Mouse (Mus musculus) gastrocnemius, postnatal 4 days (tissue): ENCODE data around the gene Abhd17c. TPM values are rescaled to one million over a fixed set of nuclear protein-coding genes. Genes with fewer than 3 reads are reported as not detected.

Experiments
- DNase-seq, 2 experiments: peaks; one replicate each; pipeline ENCODE4 v3.0.0; 2021 to 2022; ENCODE audit warnings: low spot score in 2 of 2, mixed read lengths in 2 of 2
- total RNA-seq, 2 experiments: library from RNA; stranded (reverse); gene quantifications; 2 replicates each; pipeline ENCODE4 v1.2.3; 2021

Gene Abhd17c
- total RNA-seq, 2 experiments from 2014 or later: 17.2 to 18.2 TPM

DNA sequence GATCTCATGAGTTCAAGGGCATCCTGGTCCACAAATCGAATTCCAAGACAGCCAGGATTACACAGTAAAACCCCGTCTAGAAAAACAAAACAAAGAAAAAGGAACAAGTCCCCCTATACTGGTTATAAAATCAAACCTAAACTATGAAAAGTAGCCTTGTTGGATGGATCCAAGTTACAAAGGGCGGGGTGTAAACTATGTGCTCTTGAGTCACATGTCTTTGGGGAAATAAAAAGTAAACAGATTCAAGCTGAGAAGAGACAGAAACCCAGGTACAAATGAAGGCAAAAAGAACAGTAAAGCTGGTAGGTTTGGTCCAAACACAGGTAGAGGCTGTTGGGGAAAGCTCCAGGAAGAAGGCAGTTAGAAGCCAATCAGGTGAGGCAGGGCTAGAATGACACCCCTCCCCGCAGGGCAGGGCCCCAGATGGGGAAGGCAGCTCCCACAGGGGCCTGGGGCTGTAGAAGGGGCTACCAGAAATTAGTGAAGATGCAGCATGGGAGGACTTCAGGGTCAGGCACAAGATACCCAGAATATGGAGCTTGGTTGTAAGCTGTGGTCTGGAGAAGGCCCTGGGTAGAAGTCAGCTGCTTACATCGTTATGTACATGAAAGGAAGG is 31.4 kb downstream of the Abhd17c start:
- DNase-seq: no peak

DNA sequence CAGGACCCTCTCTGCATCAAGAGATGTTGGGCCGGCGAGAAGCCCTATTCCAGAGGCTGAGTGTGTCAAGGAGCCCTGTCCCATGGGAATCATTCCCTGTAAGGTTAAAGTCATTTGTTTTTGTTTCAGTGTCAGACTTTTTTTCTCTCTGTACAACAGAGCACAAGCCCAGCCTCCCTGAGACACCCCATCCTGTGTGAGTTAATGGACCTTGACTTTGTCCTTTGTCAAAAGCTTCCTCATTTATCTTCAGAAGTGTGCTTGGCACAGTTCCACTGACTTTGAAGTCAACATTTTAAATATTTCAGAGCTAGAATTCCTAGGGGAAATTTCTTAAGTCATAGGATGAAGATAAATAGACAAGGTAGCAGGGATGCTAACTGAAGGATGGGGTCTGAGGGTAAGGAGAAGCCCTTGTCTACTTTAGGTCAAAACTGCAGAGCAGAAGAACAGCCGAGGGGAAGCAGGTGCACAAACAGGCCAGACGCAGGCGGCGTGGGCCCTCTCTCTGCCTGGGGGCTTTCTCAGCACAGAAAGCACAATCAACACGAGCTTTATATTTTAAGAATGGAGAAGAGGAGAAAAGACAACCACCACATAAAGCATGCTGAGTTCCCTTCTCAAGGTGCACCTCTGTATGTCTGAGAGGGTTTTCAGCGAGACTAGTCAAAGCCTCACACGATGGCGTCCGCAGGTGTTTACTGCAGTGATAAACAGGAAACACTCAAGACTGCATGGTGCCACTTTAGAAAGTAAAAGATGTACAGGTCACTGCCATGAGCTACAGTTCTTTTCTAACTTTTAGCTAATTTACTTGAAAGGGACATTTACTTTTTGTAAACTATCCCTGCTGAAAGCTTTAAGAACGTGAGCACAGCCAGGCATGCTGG is 32.2 kb downstream of the Abhd17c start:
- no peak for DNase-seq

DNA sequence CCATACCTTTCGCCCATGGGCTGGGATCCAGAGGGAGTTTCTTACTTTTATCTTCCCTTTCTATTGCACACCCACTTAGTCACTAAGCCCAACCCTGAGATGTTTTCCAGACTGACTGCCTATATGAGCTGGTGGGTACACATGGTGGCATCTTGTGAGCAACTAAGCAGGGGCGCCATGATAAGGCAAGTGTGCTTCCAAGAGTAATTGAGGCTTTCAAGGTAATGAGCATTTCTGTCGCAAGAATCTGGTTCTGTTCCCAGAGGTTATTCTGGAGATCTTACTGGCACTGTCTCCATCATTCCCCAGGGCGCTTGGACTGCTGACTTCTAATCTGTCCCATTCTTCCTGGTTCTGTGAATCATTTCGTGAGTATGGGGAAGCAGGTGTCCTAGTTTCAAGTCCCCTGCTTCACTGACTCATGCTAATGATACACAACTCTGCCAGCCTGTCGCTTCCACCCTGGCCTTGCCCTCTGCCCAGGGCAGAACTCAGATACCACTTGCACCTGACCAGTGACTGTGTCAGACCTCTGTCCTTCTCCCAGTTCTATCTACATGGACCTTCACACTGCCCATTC is 34.1 kb downstream of the Abhd17c start:
- DNase-seq: no peak

DNA sequence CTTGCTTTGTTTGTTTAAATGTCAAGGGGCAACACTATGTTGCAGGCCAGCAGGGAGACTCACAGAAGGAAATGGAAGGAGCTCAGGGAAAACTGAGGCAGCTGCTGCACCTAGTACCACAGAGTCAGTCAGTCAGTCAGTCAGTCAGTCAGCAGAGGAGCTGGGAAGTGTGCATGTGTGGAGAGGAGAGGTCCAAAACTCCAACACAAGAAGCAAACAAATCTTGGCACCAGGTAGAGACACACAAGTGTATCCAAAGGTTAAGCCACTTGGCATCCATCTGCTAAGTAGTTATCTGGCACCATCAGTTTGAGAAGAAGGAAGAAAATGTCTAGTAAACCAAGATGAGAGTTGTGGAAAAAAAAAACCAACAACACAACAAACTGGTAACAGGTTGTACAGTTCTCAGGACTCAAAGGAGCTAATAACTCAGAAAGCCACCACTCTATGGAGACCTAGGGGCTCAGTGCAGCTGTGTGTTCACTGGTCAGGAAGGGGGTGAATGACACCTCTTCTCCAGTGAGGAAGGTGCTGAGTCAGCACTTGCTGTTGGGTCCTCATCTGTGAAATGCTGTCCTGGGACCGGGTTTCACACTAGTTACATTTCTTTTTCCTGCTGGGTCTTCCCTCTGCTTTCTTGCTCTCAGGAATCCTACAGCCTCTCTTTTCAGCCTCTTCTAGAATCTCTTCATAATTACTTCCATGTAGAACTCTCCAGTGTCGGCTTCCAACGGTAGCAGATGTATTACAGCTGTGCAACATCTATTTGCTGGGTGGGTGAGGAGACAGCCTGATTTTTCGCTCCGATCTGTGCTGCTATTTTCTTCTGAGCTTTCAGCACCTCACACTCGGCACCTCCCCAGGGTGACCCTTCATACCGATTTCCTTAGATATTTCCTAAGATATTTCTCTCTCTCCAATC is 34.8 kb downstream of the Abhd17c start:
- no peak for DNase-seq

DNA sequence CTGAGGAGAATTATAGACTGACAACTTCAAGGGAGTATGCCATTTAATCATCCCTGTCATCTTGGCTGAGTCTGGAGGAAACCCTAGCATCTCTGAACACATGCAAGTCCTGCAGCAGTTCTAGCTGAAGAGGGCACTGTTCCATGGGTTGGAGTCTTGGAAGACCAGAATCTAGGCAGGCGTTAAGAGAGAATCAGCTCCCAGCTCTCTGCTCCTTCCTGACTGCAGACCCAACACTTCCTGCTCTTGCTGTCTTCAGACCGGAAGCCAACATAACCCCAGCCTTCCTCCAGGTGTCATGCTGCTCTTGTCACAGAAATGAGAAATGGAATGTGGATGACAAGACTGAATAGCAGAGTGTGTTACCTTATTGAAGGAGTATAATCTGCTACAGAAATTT is 36.3 kb downstream of the Abhd17c start:
- DNase-seq: no peak

DNA sequence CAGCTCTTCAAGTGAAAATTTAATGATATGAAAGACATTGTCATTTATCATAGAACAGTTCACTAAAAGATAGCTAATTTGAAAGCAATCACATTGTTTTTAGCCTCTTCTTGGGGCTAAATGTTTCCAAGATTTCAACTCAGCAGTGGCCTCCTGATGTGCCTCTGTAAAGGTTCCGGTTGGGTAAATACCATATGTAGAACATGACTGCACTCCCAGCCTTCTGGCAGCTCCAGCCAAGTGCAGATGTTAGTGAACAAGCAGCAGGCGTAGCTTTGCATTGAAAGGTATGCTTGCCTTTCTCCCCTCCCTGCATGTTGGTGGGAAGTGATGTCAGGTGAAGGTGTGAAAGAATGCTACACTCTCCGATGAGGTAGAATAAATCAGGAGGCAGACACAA is 36.9 kb downstream of the Abhd17c start:
- no peak for DNase-seq

DNA sequence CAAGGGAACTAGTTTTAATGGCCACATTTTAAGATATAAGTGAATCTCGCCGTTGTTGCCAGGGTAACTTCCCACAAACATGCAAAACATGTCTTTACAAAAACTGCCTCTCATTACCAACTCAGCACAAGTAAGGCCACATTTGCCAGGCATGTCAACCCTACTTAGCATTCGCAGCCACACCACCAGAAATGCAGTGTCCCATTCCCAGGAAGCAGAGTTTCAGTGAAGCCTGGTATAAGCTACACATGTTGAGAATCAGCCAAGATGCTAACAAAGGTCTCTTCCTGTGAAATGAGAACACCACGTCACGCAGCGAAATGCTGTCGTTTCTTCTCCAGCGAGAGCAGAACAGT is 38.7 kb downstream of the Abhd17c start:
- no peak for DNase-seq

DNA sequence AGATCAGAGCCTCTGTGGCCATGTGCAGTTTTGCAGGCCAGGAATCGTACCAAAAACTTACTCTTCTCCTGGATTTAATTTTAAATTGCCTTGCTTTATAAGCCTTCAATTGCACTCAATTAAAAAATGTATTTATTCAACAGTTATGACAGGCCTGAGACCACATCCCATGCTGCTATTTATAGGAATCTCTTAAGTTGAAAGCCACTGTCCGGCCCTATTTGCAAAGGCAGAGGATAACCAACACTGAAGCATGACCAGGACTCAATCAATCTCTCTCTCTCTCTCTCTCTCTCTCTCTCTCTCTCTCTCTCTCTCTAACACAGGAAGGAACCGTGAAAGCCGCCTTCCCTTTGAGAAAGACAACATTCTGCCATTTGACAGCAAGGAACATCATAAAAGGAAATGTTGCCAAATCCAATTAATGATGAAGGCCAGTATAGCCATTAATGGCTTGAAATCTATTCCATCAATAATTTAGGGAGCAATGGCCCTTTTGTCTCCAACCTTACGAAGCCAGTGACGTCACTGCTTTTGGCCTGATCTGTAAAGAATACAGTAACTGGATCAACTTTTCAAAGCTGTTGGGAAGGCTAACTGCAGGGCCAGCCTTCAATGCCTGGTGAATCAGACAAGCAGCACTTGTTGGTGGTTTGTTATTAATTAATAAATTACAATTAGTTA is 39.2 kb downstream of the Abhd17c start:
- no peak for DNase-seq

DNA sequence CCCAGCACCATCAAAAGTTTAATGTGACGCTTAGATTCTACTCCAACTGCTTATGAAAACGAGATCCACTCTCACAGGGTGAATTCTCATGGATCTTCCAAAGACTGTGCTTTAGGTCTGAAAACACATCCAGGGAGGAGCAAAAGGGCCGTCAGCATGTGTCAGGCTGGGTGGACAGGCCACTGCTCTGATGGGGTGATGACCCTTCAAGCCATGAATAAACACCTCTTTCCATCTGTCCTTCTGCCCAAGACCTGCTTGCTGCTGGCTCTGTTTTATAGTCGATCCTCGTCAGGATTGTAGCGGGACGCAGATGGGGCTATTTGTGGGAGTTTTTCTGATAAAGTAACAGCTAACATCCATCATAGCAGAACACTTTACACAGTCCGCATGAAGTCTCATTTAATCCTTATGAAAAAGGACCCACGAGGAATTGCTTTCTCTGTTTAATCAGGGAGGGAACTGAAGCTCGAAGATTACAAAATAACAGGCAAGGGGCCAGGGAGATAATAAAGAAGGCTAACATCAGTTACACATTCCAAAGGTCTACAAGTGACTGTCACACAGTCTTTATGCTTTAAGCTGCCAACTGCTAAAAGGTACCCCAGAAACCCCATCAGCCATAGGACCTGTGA is 39.9 kb downstream of the Abhd17c start:
- no peak for DNase-seq

DNA sequence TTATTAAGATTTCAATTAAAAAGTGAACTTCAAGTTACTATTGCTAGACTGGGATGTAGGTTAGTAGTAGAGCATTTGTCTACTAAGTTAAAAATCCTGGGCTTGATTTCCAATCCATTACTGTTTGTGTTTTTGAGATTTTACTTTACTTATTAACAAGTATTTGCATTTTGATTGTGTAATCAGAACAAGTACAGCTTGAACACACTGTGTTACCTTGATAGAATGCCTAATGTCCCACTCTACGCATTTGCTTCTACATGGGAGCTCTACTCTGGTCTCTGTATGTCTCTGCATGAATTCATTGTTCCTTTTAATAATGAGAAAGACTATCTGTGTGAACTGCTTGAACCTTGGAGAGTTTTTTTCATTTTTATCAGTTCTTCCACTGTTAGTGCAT is 44.8 kb downstream of the Abhd17c start:
- no peak for DNase-seq

DNA sequence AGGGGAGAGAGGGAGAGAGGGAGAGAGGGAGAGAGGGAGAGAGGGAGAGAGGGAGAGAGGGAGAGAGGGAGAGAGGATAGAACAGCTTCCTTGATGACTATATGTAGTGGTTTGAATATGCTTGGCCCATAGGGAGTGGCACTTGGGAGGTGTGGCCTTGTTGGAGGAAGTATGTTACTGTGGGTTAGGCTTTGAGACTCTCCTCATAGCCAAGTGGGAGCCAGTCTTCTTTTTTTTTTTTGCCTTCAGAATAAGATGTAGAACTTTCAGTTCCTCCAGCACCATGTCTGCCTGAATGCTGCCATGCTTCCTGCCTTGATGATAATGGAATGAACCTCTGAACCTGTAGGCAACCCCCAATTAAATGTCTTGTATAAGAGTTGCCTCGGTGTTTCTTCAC is 49.1 kb downstream of the Abhd17c start:
- no peak for DNase-seq

DNA sequence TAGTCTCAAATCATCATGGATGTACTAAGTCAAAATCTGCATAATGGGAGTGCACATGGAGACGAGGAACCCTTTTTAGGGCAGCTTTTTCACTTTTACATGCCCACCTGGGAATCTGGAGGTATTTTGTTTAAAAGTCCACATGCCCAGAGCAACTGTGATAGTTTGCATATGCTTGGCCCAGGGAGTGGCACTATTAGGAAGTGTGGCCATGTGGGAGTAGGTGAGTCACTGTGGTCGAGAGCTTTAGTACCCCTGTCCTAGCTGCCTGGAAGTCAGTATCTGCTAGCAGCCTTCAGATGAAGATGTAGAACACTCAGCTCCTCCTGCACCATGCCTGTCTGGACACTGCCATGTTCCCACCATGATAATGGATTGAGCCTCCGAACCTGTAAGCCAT is 51.0 kb downstream of the Abhd17c start:
- DNase-seq: no peak

DNA sequence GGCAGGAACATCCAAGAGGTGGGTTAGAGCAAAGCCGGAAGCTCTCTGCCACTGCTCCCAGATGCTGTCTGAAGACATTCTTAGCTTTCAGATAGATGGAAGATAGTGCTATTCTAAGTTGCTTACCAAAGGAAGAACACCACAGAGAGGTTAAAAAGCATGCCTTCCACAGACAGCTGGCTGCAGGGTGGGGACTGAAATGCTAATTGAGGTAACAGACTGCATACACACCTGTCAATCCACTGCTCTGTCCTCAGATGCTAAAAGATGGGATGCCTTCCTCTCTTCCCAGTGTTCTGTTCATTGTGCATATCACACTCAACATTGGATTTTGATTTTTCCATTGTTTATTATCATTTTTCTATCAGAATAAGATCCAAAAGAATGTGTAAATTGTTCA is 53.6 kb downstream of the Abhd17c start:
- DNase-seq: no peak

DNA sequence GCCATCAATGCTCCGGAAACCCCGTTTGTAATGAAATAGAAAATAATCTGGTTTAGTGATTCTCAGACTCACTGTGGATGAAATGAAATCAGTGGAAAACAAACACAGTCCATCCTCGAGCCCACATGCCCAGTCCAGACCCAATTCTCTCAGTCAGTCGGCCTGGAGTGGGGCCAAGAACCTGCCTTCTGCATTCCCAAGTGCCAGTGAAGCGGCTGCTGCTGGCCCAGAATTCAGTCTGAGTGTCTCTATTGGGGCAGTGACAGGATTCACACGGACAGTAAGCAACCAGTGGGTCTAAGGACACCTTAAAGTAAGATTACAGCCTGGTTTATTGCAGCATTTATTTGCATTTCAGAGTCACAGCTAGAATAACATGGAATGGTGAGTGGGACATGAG is 55.2 kb downstream of the Abhd17c start:
- peak in 1 of 2 experiments; percentile 62 for DNase-seq

DNA sequence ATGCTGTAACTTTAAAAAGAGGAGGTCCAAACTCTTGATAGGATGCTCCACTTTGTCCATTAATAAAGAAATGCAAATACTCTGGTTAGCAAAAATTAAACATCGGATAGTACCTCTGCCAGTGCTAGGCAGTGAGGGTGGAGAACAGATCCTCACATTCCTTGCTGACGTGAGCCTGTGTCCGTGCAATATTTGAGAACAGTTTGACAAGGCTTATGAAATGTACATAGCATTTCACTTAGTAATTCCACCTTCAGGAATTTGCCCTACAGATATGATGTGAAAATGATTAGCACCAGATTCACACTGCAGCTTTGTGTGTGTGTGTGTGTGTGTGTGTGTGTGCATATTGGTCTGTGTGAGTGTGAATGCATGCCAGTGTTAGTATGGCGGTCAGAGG is 60.9 kb downstream of the Abhd17c start:
- no peak for DNase-seq

DNA sequence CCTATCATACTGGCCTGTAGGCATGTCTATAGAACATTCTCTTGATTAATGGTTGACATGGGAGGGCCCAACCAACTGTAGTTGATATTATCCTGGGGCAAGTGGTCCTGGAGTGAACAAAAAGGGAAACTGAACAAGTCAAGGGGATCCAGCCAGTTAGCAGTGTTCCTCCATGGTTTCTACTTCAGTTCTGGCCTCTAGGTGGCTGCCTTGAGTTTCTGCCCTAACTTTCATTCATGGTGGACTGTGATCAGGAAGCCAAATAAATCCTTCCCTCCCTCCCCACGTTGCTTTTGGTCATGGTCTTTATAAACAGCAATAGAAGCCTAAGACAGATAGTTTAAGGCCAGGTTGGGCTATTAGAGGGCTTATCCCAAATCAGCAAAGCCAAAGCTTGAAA is 61.9 kb downstream of the Abhd17c start:
- DNase-seq: no peak

DNA sequence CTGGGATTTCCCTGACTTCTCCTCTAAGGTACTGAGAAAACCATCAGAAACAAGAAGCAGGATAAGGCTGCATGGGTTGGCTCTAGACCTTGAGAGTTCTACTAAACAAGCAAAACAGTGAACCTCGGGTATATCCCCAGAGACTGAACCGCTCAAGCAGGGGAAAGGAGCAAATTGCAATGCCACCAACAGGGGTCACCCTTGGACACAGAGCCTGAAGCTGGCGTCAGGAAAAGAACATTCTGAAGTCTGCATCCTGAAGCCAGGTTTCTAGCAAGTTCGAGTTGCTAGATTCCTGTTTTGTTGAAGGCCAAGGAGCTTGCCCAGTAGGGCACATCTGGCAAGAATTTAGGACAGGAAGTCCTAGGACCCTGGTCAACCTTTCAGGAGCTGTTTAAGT is 62.7 kb downstream of the Abhd17c start:
- DNase-seq: peak; percentile 48 to 79

DNA sequence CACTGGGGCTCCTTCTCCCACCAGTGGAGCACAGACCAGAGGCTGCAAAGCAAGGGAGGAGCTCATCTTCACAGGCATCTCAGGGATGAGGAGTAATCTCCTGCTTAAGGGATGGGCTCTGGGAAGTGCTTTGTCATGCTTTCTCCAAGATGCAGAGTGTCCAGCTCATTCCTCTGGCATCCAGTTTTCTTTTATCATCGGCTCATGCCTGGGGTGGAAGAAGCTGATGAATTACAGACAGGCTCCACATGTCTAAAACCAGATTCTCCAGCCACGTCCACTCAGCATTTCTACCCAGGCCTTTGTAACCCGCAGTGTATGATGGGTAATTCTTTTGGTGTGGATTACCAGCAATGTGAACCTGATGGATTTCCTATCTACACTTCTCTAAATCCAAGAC is 63.5 kb downstream of the Abhd17c start:
- no peak for DNase-seq

DNA sequence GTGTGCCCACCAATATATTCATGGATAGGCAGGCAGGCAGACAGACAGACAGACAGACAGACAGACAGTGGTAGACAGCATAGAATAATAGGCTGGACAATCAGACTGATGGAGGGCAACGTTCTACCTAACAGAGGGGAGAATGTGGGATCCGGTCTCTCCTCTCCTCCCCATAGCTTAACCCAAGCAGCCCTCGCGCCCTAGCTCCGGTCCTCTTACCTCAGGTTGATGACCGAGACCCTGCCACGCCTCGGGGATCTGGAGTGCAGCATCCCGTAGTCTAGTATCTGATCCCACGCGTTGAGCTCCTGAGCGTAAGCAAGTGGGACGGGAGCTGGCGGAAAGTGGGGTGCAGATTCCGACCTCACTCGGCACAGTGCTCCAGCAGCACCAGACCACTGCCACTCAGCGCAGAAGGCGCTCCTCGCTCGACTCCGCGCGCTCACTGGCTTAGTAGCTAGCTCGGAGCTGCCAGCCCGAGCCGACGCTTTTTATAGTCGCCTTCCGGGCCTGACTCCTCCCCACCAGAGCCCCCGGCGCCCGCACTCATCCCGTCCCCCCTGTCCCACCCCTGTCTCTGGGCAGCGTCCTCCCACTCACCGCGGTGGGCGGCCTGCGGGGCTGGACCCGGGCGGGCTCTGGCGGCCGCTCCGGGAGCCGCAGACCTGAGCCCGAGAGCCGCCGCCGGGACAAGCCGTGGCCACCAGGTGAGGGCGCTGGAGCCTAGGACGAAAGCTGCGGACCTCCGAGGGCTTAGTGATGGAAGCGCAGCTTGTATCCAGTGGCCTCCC is 65.5 kb downstream of the Abhd17c start, which contains the start of gene Cemip:
Gene Cemip (minus strand): TSS at position 464 of the 791 bp plus-strand sequence.
- DNase-seq: peak; percentile 80 to 82
